Mouse (Mus musculus): Measurements from ENCODE around the gene Acot5. TPM values are rescaled to one million over a fixed set of nuclear protein-coding genes. Genes with fewer than 3 reads are reported as not detected.
A peak's percentile ranks its signal among the peaks of the same experiment; 100 is the strongest.

Gene Acot5
- total RNA-seq, 2 experiments from 2014 or later, result 0.21 to 0.34 TPM

- peak; percentile 82 to 90 for DNase-seq (ENCODE audit: low spot score in 2 of 2)
Measured at GRCm38 (mm10) chr12:84114153-84114994, 45.2 kb downstream of the Acot5 start, which contains the start of gene Dnal1. Dnal1 (plus strand) TSS chr12:84114366.

GRCm38 (mm10) chr12:84119584-84119983 is 50.5 kb downstream of the Acot5 start:
- DNase-seq (ENCODE audit: low spot score in 2 of 2), result no peak

Other genes starting within 250 kb of the Acot5 start
- 10 to 100 TPM; 26.5 to 28.8 TPM for gene Numb, start 147.4 kb upstream of the Acot5 start, total RNA-seq (2021)
- gene Riox1, start 118.7 kb upstream of the Acot5 start, total RNA-seq (2021), result 1 to 10 TPM; 5.6 to 6.2 TPM
- gene Heatr4, start 84.5 kb upstream of the Acot5 start, total RNA-seq (2021), result not detected
- 10 to 100 TPM; 20.4 to 24.4 TPM for gene Acot2, start 81.5 kb upstream of the Acot5 start, total RNA-seq (2021)
- 10 to 100 TPM; 18.4 to 21.5 TPM for gene Acot1, start 59.8 kb upstream of the Acot5 start, total RNA-seq (2021)
- gene Acot4, start 30.9 kb upstream of the Acot5 start, total RNA-seq (2021), result under 1 TPM; 0.32 to 0.93 TPM
- not detected for gene Gm49366, start 30.4 kb upstream of the Acot5 start, total RNA-seq (2021)
- gene Acot3, start 17.2 kb upstream of the Acot5 start, total RNA-seq (2021), result not detected
- gene Acot6, start 31.3 kb downstream of the Acot5 start, total RNA-seq (2021), result 1 to 10 TPM; 3.2 to 4.3 TPM
- gene Dnal1, start 45.0 kb downstream of the Acot5 start, total RNA-seq (2021), result 10 to 100 TPM; 10.2 to 14.8 TPM
- under 1 TPM; 0.54 to 0.81 TPM for gene Pnma1, start 79.2 kb downstream of the Acot5 start, total RNA-seq (2021)
- 10 to 100 TPM; 22.0 to 23.3 TPM for gene Elmsan1, start 149.6 kb downstream of the Acot5 start, total RNA-seq (2021)
- gene Ptgr2, start 215.9 kb downstream of the Acot5 start, total RNA-seq (2021), result 10 to 100 TPM; 50.8 to 58.1 TPM
- 10 to 100 TPM; 31.4 to 37.3 TPM for gene Zfp410, start 247.5 kb downstream of the Acot5 start, total RNA-seq (2021)

Measured in gastrocnemius, postnatal 4 days (tissue).